Mouse (Mus musculus) heart, adult 2 months (tissue): ENCODE results near the gene Rnf123.

Experiments
- CTCF ChIP-seq: fragments of 200-600 bp; IDR thresholded peaks from 2 replicates; pipeline ENCODE4 v1.8.1; 2022; ENCODE audit warnings: antibody characterized with exemption, mild to moderate bottlenecking, moderate library complexity
- POLR2A ChIP-seq: fragments of 200-500 bp; IDR thresholded peaks from 2 replicates; pipeline ENCODE4 v1.6.1; 2011; ENCODE audit warnings: mild to moderate bottlenecking, low read depth, low read length, control low read depth; ENCODE audit not compliant: insufficient read depth

DNA sequence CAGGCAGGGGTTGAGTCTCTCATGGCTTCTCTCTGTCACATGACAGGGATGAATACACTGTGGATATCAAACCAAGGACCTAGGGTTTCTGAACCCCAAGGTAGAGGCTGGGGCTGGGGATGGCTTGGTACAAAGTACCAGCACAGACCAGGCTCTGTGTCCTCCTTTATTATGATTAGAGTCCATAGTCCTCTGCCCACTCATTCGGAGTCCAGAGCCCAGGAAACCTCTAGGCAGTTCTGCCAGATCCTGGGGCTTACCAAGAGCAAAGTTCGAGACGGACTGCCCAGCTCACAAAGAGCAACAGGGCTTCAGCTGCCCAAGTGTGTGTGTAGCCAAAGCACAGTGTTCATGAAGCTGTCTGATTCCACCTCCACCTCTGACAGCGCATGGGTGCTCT lies 2.1 kb upstream of the Rnf123 start:
- TF ChIP-seq POLR2A (no peak), CTCF (no peak)
